Mouse (Mus musculus) NIH3T3 (cell line): Measurements from ENCODE around the gene Cdiptos.

Source experiments
- DNase-seq: peaks from one replicate; pipeline ENCODE4 v3.0.0-alpha.2; 2012; ENCODE audit warnings: low read depth

Cdiptos gene

GRCm38 (mm10) chr7:126923999-126924398 is 51.9 kb downstream of the Cdiptos start:
- DNase-seq: no peak

- peak; percentile 84 for DNase-seq
These were observed 53.3 kb downstream of the Cdiptos start, which contains the start of gene Tmem219 for GRCm38 (mm10) chr7:126922624-126923060. Gene Tmem219 (minus strand): TSS chr7:126922917.
